Mouse (Mus musculus) lung, postnatal 0 days (tissue): ENCODE measurements at regions not wholly inside any gene's neighbourhood (a gene's known extent, or its start where the extent isn't known, plus 50 kb on each side); places are given as distances from the start of the nearest gene placed in this dataset.

Experiments
- CTCF ChIP-seq: IDR thresholded peaks from 2 replicates; pipeline ENCODE4 v1.5.1; 2016; ENCODE audit warnings: antibody characterized with exemption, mild to moderate bottlenecking
- EP300 ChIP-seq: IDR thresholded peaks from 2 replicates; pipeline ENCODE4 v1.6.1; 2016; ENCODE audit warnings: antibody characterized with exemption, mild to moderate bottlenecking, control low read depth

DNA sequence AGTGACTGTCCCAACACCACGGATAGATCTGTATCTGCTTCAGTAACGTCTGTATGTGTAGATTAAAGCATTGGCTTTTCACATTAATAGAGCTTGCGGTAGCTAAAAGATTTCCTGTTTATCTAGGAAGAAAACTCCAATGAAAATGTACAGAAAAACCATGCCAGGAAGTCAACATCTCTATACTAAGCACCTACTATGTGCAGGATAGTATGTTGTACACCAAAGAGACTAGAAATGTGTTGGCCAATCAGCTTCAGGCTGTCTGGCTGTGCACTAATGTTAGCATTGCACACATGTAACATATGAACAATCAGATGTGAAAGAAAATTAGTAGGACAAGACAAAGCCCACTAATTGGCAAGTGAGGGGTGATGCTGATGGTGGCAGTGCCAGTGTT is 82.6 kb upstream of the Palmd start:
- TF ChIP-seq CTCF = no peak
- no peak for TF ChIP-seq EP300
